Mouse (Mus musculus) gonadal fat pad, adult 2 months (tissue): Measurements from ENCODE around the gene Ndufa7. TPM values are rescaled to one million over a fixed set of nuclear protein-coding genes. Genes with fewer than 3 reads are reported as not detected.

ENCODE experiments used
- DNase-seq: peaks from one replicate; pipeline ENCODE4 v3.0.0-alpha.2; 2012; ENCODE audit warnings: low read depth
- polyA plus RNA-seq: library from polyadenylated mRNA; depleted of rRNA; stranded (reverse); fragments of >200 nt; gene quantifications from 2 replicates; pipeline ENCODE4 v1.2.3, GENCODE M21; 2012; rRNA removed

The Ndufa7 gene
- polyA plus RNA-seq: 564 and 606 TPM in 2 replicates

DNA sequence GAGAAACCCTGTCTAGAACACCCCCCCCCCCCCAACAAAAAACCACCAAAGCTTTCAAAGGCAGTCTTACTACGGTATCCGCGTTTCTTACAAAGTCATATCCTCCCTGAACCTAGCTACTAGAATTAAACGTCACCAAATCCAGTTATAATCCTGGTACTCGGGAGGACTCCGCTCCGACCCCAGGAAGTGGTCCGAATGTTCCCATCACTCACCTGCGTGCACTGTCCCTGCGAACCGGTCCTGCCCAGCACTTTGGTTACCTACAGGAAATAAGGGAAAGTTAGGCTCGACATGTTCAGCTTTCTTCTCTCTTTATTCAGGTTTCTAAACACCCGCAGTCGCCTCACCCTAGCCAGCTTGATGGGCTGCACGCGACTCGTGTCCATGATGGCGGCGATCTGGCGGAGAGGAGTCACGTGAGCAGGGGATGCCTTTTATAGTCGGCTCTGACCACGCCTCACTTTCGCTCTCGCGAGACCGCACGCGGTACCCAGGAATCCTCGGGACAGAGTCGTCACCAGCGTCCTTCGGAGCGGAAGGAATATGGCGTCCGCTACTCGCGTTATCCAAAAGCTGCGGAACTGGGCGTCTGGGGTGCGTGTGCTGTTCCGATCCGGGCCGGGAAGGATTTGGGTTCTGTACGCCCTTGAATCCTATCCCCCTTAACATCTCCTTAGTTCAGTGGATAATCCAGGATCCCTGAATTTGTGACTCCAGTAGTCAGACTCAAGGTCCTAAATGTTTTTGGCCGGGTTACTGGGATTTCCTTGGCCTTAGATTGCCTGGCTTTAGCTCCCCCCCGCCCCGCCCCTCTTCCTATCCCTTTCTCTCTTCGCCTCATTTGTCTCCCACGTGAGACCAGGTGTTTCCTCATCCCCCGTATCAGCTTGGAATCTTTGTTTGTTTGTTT lies at the start of gene Ndufa7, which contains the start of gene Rps28:
TSS of gene Ndufa7 (plus strand) at position 489 of the 913 bp plus-strand sequence.
TSS of gene Rps28 (minus strand) at position 479 of the 913 bp plus-strand sequence.
- no peak for DNase-seq

DNA sequence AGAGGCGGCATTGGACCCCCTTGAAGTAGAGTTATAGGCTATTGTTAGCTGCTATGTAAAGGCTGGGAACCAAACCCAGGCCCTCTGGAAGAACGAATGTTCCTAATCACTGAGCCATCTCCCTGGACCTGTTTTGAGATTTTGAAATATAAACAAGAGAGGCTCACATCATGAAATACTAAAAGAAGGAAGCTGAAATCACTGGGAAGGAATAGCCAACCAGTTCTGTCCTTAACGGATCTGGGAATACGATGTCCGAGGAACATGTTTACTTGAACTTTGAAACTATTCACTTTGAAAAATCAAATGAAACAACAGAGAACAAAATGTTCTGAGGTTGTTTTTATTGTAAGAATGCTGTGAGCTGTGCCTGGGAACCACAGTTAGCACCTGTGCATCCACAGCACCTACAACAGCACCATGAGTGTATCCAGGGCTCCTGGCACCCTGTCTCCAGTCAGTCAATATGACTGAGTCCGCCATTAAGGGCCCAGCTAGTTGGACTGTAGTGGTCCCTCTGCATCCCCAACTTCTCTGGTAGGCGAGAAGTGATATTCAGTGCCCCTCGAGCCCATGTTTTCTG lies 49.7 kb upstream of the Ndufa7 start:
- no peak for DNase-seq

DNA sequence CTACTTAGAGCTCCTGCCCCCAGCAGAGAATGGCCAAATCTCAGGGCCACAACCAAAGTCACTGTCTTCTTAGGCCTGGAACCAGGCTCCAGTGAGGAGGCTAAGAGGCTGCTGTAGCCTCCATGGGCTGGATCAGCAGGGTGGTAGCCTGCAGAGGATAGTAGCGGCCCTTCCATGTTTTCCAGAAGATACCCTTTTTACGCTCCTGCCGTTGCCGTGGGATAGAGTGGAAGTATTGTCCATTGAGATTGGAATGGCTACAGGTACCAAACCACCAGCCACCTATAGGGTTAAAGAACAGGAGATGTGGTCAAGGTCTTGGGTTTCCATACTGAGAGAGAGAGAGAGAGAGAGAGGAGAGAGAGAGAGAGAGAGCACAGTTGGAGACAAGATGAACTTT lies 49.1 kb upstream of the Ndufa7 start:
- no peak for DNase-seq

- DNase-seq: no peak
These were observed 45.0 kb upstream of the Ndufa7 start for GRCm38 (mm10) chr17:33779271-33779966.

GRCm38 (mm10) chr17:33779967-33780295 lies 44.4 kb upstream of the Ndufa7 start:
- no peak for DNase-seq

DNA sequence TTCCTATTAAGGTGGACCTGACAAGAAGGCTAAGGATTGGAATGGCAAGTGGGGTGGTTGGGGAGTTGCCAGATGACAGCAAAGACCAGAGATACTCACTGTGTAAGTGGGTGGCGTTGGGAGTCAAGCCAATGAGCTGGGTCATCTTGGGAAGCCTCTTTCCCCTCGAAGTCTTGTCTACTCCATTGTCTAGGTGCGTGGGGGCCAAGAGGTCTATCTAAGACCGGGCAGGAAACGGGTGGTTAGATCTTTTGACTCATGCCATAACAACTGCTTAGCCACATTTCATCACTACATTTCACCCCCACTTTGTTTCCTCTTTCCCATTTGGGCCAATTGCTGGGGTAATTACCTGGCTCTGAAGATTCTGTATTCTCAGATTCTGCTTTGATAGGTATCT lies 43.9 kb upstream of the Ndufa7 start:
- DNase-seq: no peak

DNA sequence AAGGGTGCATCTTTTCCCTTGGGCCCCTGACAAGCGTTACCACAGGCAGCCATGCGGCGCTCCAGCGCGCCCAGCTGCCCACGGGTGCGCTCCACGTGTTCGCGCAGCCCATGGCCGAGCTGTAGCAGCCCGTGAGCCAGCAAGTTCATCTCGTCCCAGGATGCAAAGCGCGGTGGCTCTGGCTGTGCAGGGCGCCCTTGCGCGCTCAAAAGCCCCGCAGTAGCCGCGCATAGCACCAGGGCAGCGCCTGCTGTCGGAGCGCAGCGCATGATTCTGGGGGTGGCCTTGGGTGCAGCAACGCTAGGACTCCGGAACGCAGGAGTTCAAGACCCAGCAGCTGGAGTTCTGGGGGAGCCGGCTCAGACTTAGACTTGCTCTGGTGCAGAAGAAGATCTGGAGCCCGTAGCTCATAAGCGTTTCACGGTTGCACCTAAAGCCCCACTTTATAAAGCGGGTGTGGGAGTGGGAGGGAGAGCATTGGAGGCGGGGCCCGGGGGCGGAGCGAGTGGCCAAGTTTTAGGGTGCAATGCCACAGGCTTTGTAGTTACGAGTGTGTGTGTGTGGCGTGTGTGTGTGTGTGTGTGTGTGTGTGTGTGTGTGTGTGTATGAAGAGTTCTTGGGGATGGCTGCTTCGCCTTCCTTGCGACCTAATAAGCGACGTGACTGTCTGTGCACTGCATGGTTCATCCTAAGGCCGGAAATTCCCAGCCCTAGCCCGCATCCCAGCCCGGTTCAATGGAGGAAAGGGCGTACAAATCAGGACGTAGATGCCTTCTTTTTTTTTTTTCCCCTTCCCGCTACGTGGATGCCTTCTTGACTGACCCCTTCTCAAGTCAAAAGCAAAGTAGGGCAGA lies 43.0 kb upstream of the Ndufa7 start, which contains the start of gene Angptl4:
TSS of gene Angptl4 (minus strand) at position 707 of the 854 bp plus-strand sequence.
- DNase-seq: no peak

DNA sequence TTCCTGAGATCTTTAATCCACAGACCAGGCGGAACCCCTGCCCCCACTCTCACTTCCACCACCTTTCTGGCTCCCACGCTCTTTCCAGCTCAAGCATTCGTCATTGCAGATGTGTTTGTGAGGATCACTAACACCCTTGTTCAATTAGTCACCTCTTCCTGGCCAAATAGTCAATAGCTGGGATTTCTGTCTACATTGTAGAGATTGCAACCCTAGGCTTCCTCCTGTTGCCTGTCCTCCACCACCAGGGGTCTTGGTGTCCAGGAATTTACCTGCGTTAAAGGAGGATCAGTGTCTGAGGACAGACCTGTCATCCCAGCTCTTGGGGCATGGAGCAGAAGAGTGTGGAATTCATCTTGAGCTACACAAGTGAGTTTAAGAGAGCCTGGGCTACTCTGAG lies 42.3 kb upstream of the Ndufa7 start:
- DNase-seq: no peak

GRCm38 (mm10) chr17:33783408-33783807 lies 41.0 kb upstream of the Ndufa7 start:
- peak; percentile 90 for DNase-seq

GRCm38 (mm10) chr17:33784939-33785338 lies 39.4 kb upstream of the Ndufa7 start:
- DNase-seq: no peak

GRCm38 (mm10) chr17:33786375-33786774 lies 38.0 kb upstream of the Ndufa7 start:
- DNase-seq: no peak

- no peak for DNase-seq
These were observed 35.6 kb upstream of the Ndufa7 start for GRCm38 (mm10) chr17:33788732-33789131.

GRCm38 (mm10) chr17:33798306-33798705 lies 26.1 kb upstream of the Ndufa7 start:
- DNase-seq: no peak

DNA sequence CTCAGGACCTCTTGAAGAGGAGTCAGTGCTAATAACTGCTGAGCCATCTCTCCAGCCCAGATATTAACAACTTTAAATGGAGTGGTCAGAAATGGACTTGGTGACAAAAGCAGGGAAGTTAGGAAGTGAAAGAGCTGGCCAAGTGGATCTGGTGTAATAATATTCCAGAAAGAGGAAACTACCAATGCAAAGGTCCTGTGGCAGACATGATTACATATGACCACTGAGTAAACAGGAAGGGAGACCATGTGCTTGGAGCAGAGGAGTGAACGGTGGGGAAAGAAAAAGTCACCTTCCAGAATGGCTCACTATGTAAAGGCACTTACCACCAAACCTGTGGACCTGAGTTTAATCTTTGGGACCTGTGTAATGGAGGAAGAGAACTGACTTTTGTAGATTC lies 25.1 kb upstream of the Ndufa7 start:
- DNase-seq: no peak

DNA sequence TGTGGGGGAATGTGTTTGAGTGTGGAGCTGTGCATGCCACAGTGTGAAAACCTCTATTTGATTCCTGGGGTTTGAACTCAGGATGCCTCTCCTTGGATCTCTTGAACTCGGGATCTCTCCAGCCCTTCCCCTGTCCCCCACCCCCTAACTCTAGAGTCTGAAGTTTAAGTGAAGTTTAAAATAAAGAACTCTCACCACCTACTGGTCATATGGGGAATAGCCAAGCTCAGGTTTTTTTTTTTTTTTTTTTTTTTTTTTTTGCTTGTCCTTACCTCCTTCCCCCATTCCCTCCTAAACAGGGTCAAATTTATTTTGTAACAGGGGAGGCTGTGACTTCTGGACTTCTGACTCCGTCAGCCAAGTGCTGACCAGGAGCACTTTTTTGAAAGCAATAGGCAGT lies 22.2 kb upstream of the Ndufa7 start:
- DNase-seq: no peak

GRCm38 (mm10) chr17:33804205-33804604 lies 20.2 kb upstream of the Ndufa7 start:
- no peak for DNase-seq

GRCm38 (mm10) chr17:33804745-33805144 lies 19.6 kb upstream of the Ndufa7 start:
- DNase-seq: no peak

- DNase-seq: no peak
These were observed 17.0 kb upstream of the Ndufa7 start for GRCm38 (mm10) chr17:33807181-33807888.

- no peak for DNase-seq
These were observed 16.2 kb upstream of the Ndufa7 start for GRCm38 (mm10) chr17:33808192-33808591.

GRCm38 (mm10) chr17:33810334-33811141 lies 13.8 kb upstream of the Ndufa7 start, which contains the start of gene Kank3:
Gene Kank3 (plus strand): TSS chr17:33810519.
- DNase-seq: peak; percentile 62
